Mouse (Mus musculus) MN1 (cell line): Measurements from ENCODE around the gene Taf9.

Source experiments
- DNase-seq: peaks from one replicate; pipeline ENCODE4 v3.0.0-alpha.2; 2016; ENCODE audit warnings: low spot score

Taf9 gene

GRCm38 (mm10) chr13:100670181-100670741 is 18.9 kb downstream of the Taf9 start:
- DNase-seq, result no peak

GRCm38 (mm10) chr13:100675936-100676635 is 24.7 kb downstream of the Taf9 start:
- DNase-seq, result no peak

GRCm38 (mm10) chr13:100681615-100682014 is 30.2 kb downstream of the Taf9 start:
- DNase-seq, result no peak

- DNase-seq, result no peak
These were observed 31.5 kb downstream of the Taf9 start for GRCm38 (mm10) chr13:100682837-100683236.

GRCm38 (mm10) chr13:100684355-100684754 is 33.0 kb downstream of the Taf9 start:
- DNase-seq, result no peak

- DNase-seq, result no peak
These were observed 36.1 kb downstream of the Taf9 start for GRCm38 (mm10) chr13:100687513-100687912.

- no peak for DNase-seq
These were observed 46.2 kb downstream of the Taf9 start for GRCm38 (mm10) chr13:100697541-100697940.

- no peak for DNase-seq
These were observed 47.5 kb downstream of the Taf9 start for GRCm38 (mm10) chr13:100698866-100699265.

GRCm38 (mm10) chr13:100703468-100703867 is 52.1 kb downstream of the Taf9 start:
- no peak for DNase-seq
